Comparison of ENCODE assay signal across 11 mouse cellular contexts in genomic region chr17:24645916-24646315, GRCm38 (mm10). TPM values are rescaled to one million over a fixed set of nuclear protein-coding genes. Genes with fewer than 3 reads are reported as not detected.
DNase-seq lines count a peak whose midpoint lies in the region; ATAC-seq and TF ChIP-seq lines count a peak whose summit lies in the region.
"Had no signal": no experiment of that assay in that cellular context is flagged by ENCODE, and none has a peak within 500 bp of the region (broad histone marks: within the 10 kb centered on the region; RNA-seq: fewer than 3 reads in every experiment).

No protein-coding gene starts in this region.

- no peak for DNase-seq in left cerebral cortex, adult 2 months (ENCODE audit: extremely low spot score in 1 of 2, low spot score in 2 of 2)
- no peak for DNase-seq in left cerebral cortex, postnatal 10 days (ENCODE audit: extremely low spot score in 1 of 2, low spot score in 2 of 2)
- no peak for DNase-seq in heart, embryonic 10.5 days (ENCODE audit: low spot score)
- peak; percentile 72 for DNase-seq in lung, postnatal 25 days (ENCODE audit: low spot score)
- DNase-seq in ovary, postnatal 36 days (ENCODE audit: low spot score) = no peak
- no peak for DNase-seq in spleen, adult 12 weeks (ENCODE audit: low spot score)
- DNase-seq in right cerebral cortex, postnatal 36 days (ENCODE audit: low spot score in 2 of 2) = no peak
- DNase-seq: gastrocnemius, postnatal 25 days had no signal

- H3K4me3 ChIP-seq in left cerebral cortex, adult 2 months = no peak overlapping the region
- H3K4me3 ChIP-seq in heart, embryonic 10.5 days = no peak overlapping the region; the same call in 1 of the 2 replicates
- H3K4me3 ChIP-seq in kidney, embryonic 15.5 days (replicated peaks) = no peak overlapping the region

- H3K9ac ChIP-seq in kidney, embryonic 15.5 days = no peak overlapping the region

- no peak for ATAC-seq in kidney, embryonic 15.5 days (replicated peaks; ENCODE audit: low FRiP score)

- TF ChIP-seq CTCF in left cerebral cortex, adult 2 months (IDR thresholded peaks at IDR 0.05) = no peak

- peaks cover 74% of the 10 kb centered on the region for H3K4me1 ChIP-seq in heart, embryonic 10.5 days
- H3K4me1 ChIP-seq in kidney, embryonic 15.5 days = peaks cover 70% of the 10 kb centered on the region

- peaks cover 87% of the 10 kb centered on the region for H3K27me3 ChIP-seq in heart, embryonic 10.5 days (ENCODE audit: insufficient read depth, poor library complexity, severe bottlenecking)
- H3K27me3 ChIP-seq in kidney, embryonic 15.5 days = peaks cover 5% of the 10 kb centered on the region; the same call in 1 of the 2 replicates

- peaks cover 6% of the 10 kb centered on the region; the same call in 1 of the 2 replicates for H3K36me3 ChIP-seq in heart, embryonic 10.5 days
- peaks cover 17% of the 10 kb centered on the region for H3K36me3 ChIP-seq in kidney, embryonic 15.5 days

- intact Hi-C loops in left cerebral cortex, adult 2 months (cut with DNase I) = no loop called here
- intact Hi-C loops in left cerebral cortex, postnatal 10 days (cut with DNase I) = no loop called here

- peak overlapping the region; percentile 85 for H3K27ac ChIP-seq in left cerebral cortex, adult 2 months
- H3K27ac ChIP-seq in heart, embryonic 10.5 days = peak overlapping the region; percentile 75
- peak overlapping the region; percentile 88 for H3K27ac ChIP-seq in kidney, embryonic 15.5 days

- 55% methylated on average over 3 of the region's 3 CpGs for WGBS in heart, embryonic 10.5 days
- 76% methylated on average over 3 of the region's 3 CpGs for WGBS in kidney, embryonic 15.5 days

- H3K9me3 ChIP-seq in heart, embryonic 10.5 days = no peaks in the 10 kb centered on the region
- no peaks in the 10 kb centered on the region for H3K9me3 ChIP-seq in kidney, embryonic 15.5 days (replicated peaks)

- H3K4me2 ChIP-seq in kidney, embryonic 15.5 days = peak overlapping the region; percentile 43

RNA-seq across cellular contexts. Expression of gene Slc9a3r2, which starts 4.2 kb away (rescaled TPM):
- 10 to 100 TPM; 50.2 to 51.0 TPM for total RNA-seq in left cerebral cortex, adult 2 months (2021)
- 10 to 100 TPM; 55.0 to 55.2 TPM for total RNA-seq in left cerebral cortex, postnatal 10 days (2021)
- polyA plus RNA-seq in heart, embryonic 10.5 days (2016; fragmentation: Nextera tagmentation; extraction: Ambion mirVana) = 51.5 and 51.9 TPM in 2 replicates
- polyA plus RNA-seq in kidney, embryonic 15.5 days (2015; fragmentation: Nextera tagmentation; extraction: Ambion mirVana) = 101 and 106 TPM in 2 replicates

RNA-seq across cellular contexts. Expression of gene Npw, which starts 12.3 kb away (rescaled TPM):
- total RNA-seq in left cerebral cortex, adult 2 months (2021) = 1 to 10 TPM in 1 of 2 experiments, under 1 TPM in 1; 0.58 to 1.4 TPM
- total RNA-seq in left cerebral cortex, postnatal 10 days (2021) = not detected
- polyA plus RNA-seq in heart, embryonic 10.5 days (2016; fragmentation: Nextera tagmentation; extraction: Ambion mirVana) = 0.28 TPM in 1 of 2 replicates, not detected in the other
- polyA plus RNA-seq in kidney, embryonic 15.5 days (2015; fragmentation: Nextera tagmentation; extraction: Ambion mirVana) = 0.35 and 0.43 TPM in 2 replicates
- total RNA-seq: adrenal gland, postnatal 36 days; gastrocnemius, postnatal 25 days; midbrain, postnatal 0 days had no signal

RNA-seq across cellular contexts. Expression of gene Nthl1, which starts 13.4 kb away (rescaled TPM):
- 1 to 10 TPM; 5.5 to 5.7 TPM for total RNA-seq in left cerebral cortex, adult 2 months (2021)
- 1 to 10 TPM; 4.6 to 5.9 TPM for total RNA-seq in left cerebral cortex, postnatal 10 days (2021)
- 15.0 and 19.8 TPM in 2 replicates for polyA plus RNA-seq in heart, embryonic 10.5 days (2016; fragmentation: Nextera tagmentation; extraction: Ambion mirVana)
- polyA plus RNA-seq in kidney, embryonic 15.5 days (2015; fragmentation: Nextera tagmentation; extraction: Ambion mirVana) = 20.0 and 20.6 TPM in 2 replicates

RNA-seq across cellular contexts. Expression of gene Tsc2, which starts 13.5 kb away (rescaled TPM):
- 100 to 1,000 TPM; 140 to 159 TPM for total RNA-seq in left cerebral cortex, adult 2 months (2021)
- 100 to 1,000 TPM; 130 to 143 TPM for total RNA-seq in left cerebral cortex, postnatal 10 days (2021)
- 56.9 and 66.4 TPM in 2 replicates for polyA plus RNA-seq in heart, embryonic 10.5 days (2016; fragmentation: Nextera tagmentation; extraction: Ambion mirVana)
- 60.8 and 71.0 TPM in 2 replicates for polyA plus RNA-seq in kidney, embryonic 15.5 days (2015; fragmentation: Nextera tagmentation; extraction: Ambion mirVana)

RNA-seq across cellular contexts. Expression of gene Zfp598, which starts 23.6 kb away (rescaled TPM):
- total RNA-seq in left cerebral cortex, adult 2 months (2021) = 10 to 100 TPM; 41.6 to 49.0 TPM
- 10 to 100 TPM; 37.2 to 38.1 TPM for total RNA-seq in left cerebral cortex, postnatal 10 days (2021)
- polyA plus RNA-seq in heart, embryonic 10.5 days (2016; fragmentation: Nextera tagmentation; extraction: Ambion mirVana) = 22.3 and 26.2 TPM in 2 replicates
- polyA plus RNA-seq in kidney, embryonic 15.5 days (2015; fragmentation: Nextera tagmentation; extraction: Ambion mirVana) = 23.9 and 27.6 TPM in 2 replicates
